Mouse (Mus musculus) hindbrain, embryonic 16.5 days (tissue): ENCODE results near the gene Wnt5b. TPM values are rescaled to one million over a fixed set of nuclear protein-coding genes. Genes with fewer than 3 reads are reported as not detected.
A peak's percentile ranks its signal among the peaks of the same experiment; 100 is the strongest.
"Not testable (repeated sequence)": the region's sequence is repeated elsewhere in the genome, so short reads cannot be mapped to it uniquely, and the experiment has no call there.

Source experiments
- ATAC-seq: fragments of 200-750 bp; cut with Nextera tagmentation; 2 replicates; pipeline ENCODE4 v1.8.0; 2017; ENCODE audit warnings: moderate TSS enrichment, moderate library complexity
- H3K27ac ChIP-seq: fragments of 300-500 bp; sonication (generic); 2 replicates; pipeline ENCODE4 v1.5.1; 2014; ENCODE audit warnings: low read depth, mild to moderate bottlenecking, control low read depth, low read length, moderate library complexity
- H3K27me3 ChIP-seq: fragments of 300-500 bp; sonication (generic); replicated peaks from 2 replicates; pipeline ENCODE4 v1.6.1; 2014; ENCODE audit warnings: low read length; ENCODE audit not compliant: control insufficient read depth, insufficient read depth
- H3K36me3 ChIP-seq: fragments of 300-500 bp; sonication (generic); 2 replicates; pipeline ENCODE4 v1.6.1; 2014; ENCODE audit warnings: mild to moderate bottlenecking, low read length, moderate library complexity, mixed read lengths; ENCODE audit not compliant: control insufficient read depth, insufficient read depth
- H3K4me1 ChIP-seq: fragments of 300-500 bp; sonication (generic); 2 replicates; pipeline ENCODE4 v1.6.1; 2014; ENCODE audit warnings: low read depth, low read length; ENCODE audit not compliant: control insufficient read depth, insufficient read depth
- H3K4me2 ChIP-seq: fragments of 300-500 bp; sonication (generic); 2 replicates; pipeline ENCODE4 v1.6.1; 2014; ENCODE audit warnings: mild to moderate bottlenecking, low read length, control low read depth, moderate library complexity
- H3K4me3 ChIP-seq: fragments of 300-500 bp; sonication (generic); 2 replicates; pipeline ENCODE4 v1.5.1; 2014; ENCODE audit warnings: mild to moderate bottlenecking, low read length, control low read depth, moderate library complexity
- H3K9ac ChIP-seq: fragments of 300-500 bp; sonication (generic); 2 replicates; pipeline ENCODE4 v1.6.1; 2014; ENCODE audit warnings: low read depth, mild to moderate bottlenecking, control low read depth, low read length, moderate library complexity
- H3K9me3 ChIP-seq: fragments of 300-500 bp; sonication (generic); 2 replicates; pipeline ENCODE4 v1.6.1; 2014; ENCODE audit warnings: mild to moderate bottlenecking, low read length, moderate library complexity; ENCODE audit not compliant: control insufficient read depth
- WGBS: fragments of 180-500 bp; shearing (Covaris S2); extraction: QIAGEN DNeasy Blood & Tissue Kit; methylation state at CpG from one replicate; pipeline ENCODE4 v1.1.7; 2014; 5-methylcytosine and 5-hydroxymethylcytosine counted together
- polyA plus RNA-seq: library from polyadenylated mRNA; unstranded; fragments of >200 nt; fragmentation: Nextera tagmentation; extraction: Ambion mirVana; gene quantifications from 2 replicates; pipeline ENCODE4 v1.2.1, GENCODE M21; 2015

The Wnt5b gene
- polyA plus RNA-seq, 1 experiment from 2014 or later, result 4.1 TPM

DNA sequence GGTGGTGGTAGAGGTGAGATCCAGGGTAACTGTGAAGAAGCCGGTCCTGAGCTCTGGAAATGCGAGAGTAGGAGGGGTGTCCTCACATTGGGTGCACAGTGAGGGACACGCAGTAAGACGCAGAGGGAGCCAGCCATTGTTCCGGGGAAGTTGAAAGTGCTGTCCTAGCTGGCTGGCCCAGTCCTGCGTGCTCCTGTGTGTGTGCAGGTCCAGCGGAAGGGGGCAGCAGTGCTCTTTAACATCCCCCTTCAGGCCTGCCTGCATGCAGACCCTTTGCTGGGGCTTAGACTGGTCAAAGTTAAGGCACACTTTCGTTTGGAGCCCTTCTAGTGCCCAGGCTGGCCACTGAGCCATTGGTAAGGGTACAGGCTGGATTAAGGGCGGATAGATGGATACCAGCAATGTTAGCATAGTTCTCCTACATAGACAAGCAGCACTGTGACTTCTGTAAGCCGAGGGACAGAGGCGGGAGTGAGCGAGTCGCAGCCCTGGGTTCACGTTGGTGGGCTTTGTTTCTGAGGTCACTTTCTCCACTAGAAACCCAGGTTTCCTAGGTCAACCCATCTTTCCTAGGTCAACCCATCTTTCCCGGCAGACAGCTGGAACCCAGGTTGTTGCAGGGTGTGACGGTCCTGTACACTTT lies 61.1 kb downstream of the Wnt5b start:
- Histone ChIP-seq H3K9me3 (no peaks in the 10 kb centered on the region), H3K4me3 (peak overlapping the region; percentile 35), H3K4me1 (peaks cover 29% of the 10 kb centered on the region), H3K4me2 (peak overlapping the region; percentile 96), H3K27ac (no peak overlapping the region), H3K9ac (peak overlapping the region; percentile 41), H3K27me3 (no peaks in the 10 kb centered on the region), H3K36me3 (peaks cover 4% of the 10 kb centered on the region; the same call in 1 of the 2 replicates)
- ATAC-seq, result peak; percentile 51
- WGBS, result 33% methylated on average over 16 of the region's 16 CpGs

DNA sequence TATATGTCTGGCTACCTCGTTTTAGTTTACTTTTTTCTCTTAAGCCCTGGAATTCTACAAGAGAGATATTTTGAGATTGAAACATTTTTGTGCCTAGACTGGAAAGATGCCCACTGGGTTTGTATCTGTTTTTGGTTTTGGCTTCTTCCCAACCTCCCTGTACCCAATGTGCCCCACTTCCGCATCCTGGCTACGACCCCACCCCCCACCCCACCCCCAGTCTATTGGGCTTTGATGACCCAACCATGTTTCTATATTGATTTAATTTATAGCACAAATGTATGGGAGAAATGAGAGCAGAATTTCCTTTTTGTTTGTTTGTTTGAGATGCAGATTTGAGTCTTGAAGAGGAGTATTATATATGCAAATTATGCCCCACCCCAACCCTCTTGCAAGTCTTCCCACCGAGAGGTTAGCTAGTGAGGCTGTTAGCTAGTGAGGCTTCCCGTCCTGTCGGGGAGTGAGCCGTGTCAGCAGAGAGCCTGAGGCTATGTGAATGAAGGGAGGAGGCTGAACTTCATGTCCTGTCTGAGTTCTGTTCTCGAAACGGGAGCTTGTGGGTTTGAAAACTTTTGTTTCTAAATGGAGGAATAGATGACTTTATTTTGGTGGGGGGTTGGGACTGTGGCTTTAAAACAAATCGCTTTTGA lies 62.3 kb downstream of the Wnt5b start:
- H3K36me3 ChIP-seq, H3K27ac ChIP-seq, H3K27me3 ChIP-seq, H3K9me3 ChIP-seq, ATAC-seq: not testable (repeated sequence)
- 6% methylated on average over 10 of the region's 10 CpGs for WGBS
- H3K4me2 ChIP-seq, result peak overlapping the region; percentile 96
- peak overlapping the region; percentile 43 for H3K4me3 ChIP-seq
- peak overlapping the region; percentile 58 for H3K9ac ChIP-seq
- H3K4me1 ChIP-seq, result peaks cover 31% of the 10 kb centered on the region

DNA sequence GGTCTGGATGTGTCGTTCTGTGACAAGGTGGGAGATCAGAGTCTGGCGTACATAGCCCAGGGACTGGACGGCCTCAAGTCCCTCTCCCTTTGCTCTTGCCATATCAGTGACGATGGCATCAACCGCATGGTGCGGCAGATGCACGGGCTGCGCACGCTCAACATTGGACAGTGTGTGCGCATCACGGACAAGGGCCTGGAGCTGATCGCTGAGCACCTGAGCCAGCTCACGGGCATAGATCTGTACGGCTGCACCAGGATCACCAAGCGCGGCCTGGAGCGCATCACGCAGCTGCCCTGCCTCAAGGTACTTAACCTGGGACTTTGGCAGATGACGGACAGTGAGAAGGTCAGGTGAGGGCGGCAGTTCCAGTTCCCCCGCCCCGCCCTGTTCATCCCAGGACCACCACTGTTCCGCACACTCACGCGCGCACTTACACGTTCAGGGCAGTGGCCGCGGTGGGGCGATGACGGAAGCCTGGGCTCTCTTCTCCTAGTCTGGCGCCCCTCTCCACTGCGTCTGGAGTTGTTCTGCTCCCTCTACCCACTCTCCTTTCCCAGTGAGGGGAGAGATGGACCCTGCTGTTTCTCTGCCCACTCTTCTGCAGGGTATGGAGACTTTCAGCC lies 63.3 kb downstream of the Wnt5b start:
- 1% methylated on average over 33 of the region's 33 CpGs for WGBS
- Histone ChIP-seq H3K4me1 (peaks cover 31% of the 10 kb centered on the region), H3K36me3 (peaks cover 4% of the 10 kb centered on the region; the same call in 1 of the 2 replicates), H3K9ac (peak overlapping the region; percentile 92), H3K27me3 (no peaks in the 10 kb centered on the region), H3K9me3 (no peaks in the 10 kb centered on the region), H3K27ac (peak overlapping the region; percentile 100; the same call in 1 of the 2 replicates), H3K4me2 (peak overlapping the region; percentile 96), H3K4me3 (peak overlapping the region; percentile 57)
- ATAC-seq, result 0 out of 2 replicates have a peak, but pooled peaks have one; percentile 5

DNA sequence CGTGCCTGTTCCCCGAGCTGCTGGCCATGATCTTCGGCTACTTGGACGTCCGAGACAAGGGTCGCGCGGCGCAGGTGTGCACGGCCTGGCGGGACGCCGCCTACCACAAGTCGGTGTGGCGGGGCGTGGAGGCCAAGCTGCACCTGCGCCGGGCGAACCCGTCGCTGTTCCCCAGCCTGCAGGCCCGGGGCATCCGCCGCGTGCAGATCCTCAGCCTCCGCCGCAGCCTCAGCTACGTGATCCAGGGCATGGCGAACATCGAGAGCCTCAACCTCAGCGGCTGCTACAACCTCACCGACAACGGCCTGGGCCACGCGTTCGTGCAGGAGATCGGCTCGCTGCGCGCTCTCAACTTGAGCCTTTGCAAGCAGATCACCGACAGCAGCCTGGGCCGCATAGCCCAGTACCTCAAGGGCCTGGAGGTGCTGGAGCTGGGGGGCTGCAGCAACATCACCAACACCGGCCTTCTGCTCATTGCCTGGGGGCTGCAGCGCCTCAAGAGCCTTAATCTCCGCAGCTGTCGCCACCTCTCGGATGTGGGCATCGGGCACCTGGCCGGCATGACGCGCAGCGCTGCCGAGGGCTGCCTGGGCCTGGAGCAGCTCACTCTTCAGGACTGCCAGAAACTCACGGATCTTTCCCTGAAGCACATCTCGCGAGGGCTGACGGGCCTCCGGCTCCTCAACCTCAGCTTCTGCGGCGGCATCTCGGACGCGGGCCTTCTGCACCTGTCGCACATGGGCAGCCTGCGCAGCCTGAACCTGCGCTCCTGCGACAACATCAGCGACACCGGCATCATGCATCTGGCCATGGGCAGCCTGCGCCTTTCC lies 64.1 kb downstream of the Wnt5b start:
- ATAC-seq, result peak; percentile 14
- no peaks in the 10 kb centered on the region for H3K9me3 ChIP-seq
- no peaks in the 10 kb centered on the region for H3K27me3 ChIP-seq
- under 1% methylated on average over 63 of the region's 70 CpGs for WGBS
- peak overlapping the region; percentile 100 for H3K27ac ChIP-seq
- peak overlapping the region; percentile 57 for H3K4me3 ChIP-seq
- H3K36me3 ChIP-seq, result peaks cover 4% of the 10 kb centered on the region; the same call in 1 of the 2 replicates
- H3K4me1 ChIP-seq, result peaks cover 31% of the 10 kb centered on the region
- H3K4me2 ChIP-seq, result peak overlapping the region; percentile 96
- peak overlapping the region; percentile 92 for H3K9ac ChIP-seq

DNA sequence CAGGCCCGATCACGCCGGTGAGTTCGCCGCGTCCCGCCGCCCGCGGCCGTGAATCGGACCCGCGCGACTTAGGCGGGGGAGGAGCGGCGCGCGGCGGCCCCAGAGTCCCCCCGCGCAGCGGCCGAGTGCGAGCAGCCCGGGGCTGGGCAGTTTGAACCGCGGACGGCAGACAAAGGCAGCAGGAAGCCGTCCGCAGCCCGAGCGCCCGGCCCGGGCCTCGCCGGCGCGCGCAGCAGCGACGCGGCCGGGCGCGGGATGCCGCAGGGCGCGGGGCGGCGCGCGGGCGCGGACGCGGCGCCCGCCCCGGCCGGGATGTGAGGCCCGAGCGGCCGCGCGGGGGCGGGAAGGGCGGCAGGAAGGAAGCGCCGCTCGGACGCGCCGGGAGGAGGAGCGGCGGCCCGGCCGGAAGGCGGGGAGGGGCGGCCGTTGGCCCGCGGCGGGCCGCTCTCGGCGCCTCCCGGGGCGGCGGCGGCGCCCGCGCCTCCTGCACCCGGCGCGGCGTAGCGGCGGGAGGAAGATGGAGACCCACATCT lies 64.7 kb downstream of the Wnt5b start, which contains the start of gene Fbxl14:
Gene Fbxl14, plus strand, starts transcription at position 326 of the 533 bp plus-strand sequence.
- H3K36me3 ChIP-seq, result peaks cover 4% of the 10 kb centered on the region; the same call in 1 of the 2 replicates
- peak within 1 kb of the TSS; percentile 96 for H3K4me2 ChIP-seq
- peaks cover 30% of the 10 kb centered on the region for H3K4me1 ChIP-seq
- H3K27ac ChIP-seq, result peak within 1 kb of the TSS; percentile 100
- peak; percentile 91 for ATAC-seq
- no peaks in the 10 kb centered on the region for H3K9me3 ChIP-seq
- H3K27me3 ChIP-seq, result no peaks in the 10 kb centered on the region
- H3K9ac ChIP-seq, result peak within 1 kb of the TSS; percentile 92
- H3K4me3 ChIP-seq, result peak within 1 kb of the TSS; percentile 57
- 0% methylated on average over 40 of the region's 101 CpGs for WGBS

- peak; percentile 94 for ATAC-seq
- Histone ChIP-seq H3K9me3 (no peaks in the 10 kb centered on the region), H3K4me2 (peak overlapping the region; percentile 65), H3K27ac (peak overlapping the region; percentile 100), H3K27me3 (no peaks in the 10 kb centered on the region), H3K4me1 (peaks cover 24% of the 10 kb centered on the region), H3K9ac (peak overlapping the region; percentile 92), H3K4me3 (peak overlapping the region; percentile 57), H3K36me3 (peaks cover 2% of the 10 kb centered on the region; the same call in 1 of the 2 replicates)
- WGBS, result 2% methylated on average over 38 of the region's 49 CpGs
Measured at GRCm38 (mm10) chr6:119478560-119479342, 65.4 kb downstream of the Wnt5b start.

GRCm38 (mm10) chr6:119477686-119478310 lies 66.3 kb downstream of the Wnt5b start:
- H3K4me3 ChIP-seq, result no peak overlapping the region
- H3K9me3 ChIP-seq, result no peaks in the 10 kb centered on the region
- ATAC-seq, result no peak
- H3K27ac ChIP-seq, result no peak overlapping the region
- peaks cover 14% of the 10 kb centered on the region for H3K4me1 ChIP-seq
- 53% methylated on average over 13 of the region's 13 CpGs for WGBS
- H3K36me3 ChIP-seq, result no peaks in the 10 kb centered on the region
- H3K27me3 ChIP-seq, result no peaks in the 10 kb centered on the region
- H3K9ac ChIP-seq, result no peak overlapping the region
- H3K4me2 ChIP-seq, result no peak overlapping the region

GRCm38 (mm10) chr6:119475988-119476387 lies 68.2 kb downstream of the Wnt5b start:
- Histone ChIP-seq H3K4me1 (peaks cover 8% of the 10 kb centered on the region), H3K4me3 (no peak overlapping the region), H3K9me3 (no peaks in the 10 kb centered on the region), H3K27me3 (no peaks in the 10 kb centered on the region), H3K4me2 (no peak overlapping the region), H3K27ac (no peak overlapping the region), H3K9ac (no peak overlapping the region), H3K36me3 (no peaks in the 10 kb centered on the region)
- WGBS, result 89% methylated on average over 6 of the region's 6 CpGs
- no peak for ATAC-seq
